Mouse (Mus musculus): ENCODE measurements around the gene Gramd4.

DNA sequence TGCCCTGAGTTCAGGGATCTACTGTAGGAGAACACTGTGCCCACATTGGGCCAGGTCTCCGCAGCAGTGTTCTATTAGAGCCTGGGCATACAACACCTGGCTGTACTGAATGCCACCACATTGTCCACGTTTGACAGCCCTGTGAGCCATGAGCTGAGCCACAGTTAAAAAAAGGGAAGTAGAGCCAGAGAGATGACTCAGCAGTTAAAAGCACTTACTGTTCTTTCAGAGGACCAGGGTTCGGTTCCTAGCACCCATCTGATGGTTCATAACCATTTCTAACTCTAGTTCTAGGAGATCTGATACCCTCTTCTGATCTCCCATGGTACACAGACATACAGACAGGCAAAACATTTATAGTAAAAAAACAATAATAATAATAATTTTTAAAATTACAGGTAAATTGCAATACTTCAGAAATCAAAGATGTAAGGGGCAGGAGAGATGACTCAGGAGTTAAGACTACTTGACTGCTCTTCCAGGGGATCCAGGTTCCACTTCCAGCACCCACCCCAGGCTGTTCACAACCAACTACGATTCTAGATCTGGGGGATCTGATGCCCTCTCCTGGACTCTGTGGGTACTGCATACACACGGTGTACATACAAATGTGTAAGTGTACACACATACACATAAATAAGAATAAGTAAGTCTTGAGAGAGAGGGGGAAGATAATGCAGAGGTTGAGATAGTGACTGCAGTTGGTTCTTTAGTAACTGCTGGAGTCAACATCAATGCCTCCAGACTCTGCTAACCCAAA lies 38.6 kb upstream of the Gramd4 start:
- TF ChIP-seq CTCF (IDR thresholded peaks at IDR 0.05; ENCODE audit: control insufficient read depth, insufficient read depth, insufficient read length) (no peak), FOSL1 (IDR thresholded peaks at IDR 0.05; ENCODE audit: insufficient read depth, low read length, poor library complexity, severe bottlenecking) (no peak), MAX (IDR thresholded peaks at IDR 0.05) (no peak), MYOD1 (IDR thresholded peaks at IDR 0.05; ENCODE audit: control insufficient read depth, insufficient read length, low read depth) (no peak)
